Mouse (Mus musculus) myocyte (in vitro differentiated cells): ENCODE measurements at regions not wholly inside any gene's neighbourhood (a gene's known extent, or its start where the extent isn't known, plus 50 kb on each side); places are given as distances from the start of the nearest gene placed in this dataset.

Source experiments
- CEBPB ChIP-seq: IDR thresholded peaks from 2 replicates; pipeline ENCODE4 v1.6.1; 2011; ENCODE audit warnings: mild to moderate bottlenecking, moderate library complexity; ENCODE audit not compliant: poor library complexity, insufficient read depth, severe bottlenecking
- E2F4 ChIP-seq: IDR thresholded peaks from one replicate; pipeline ENCODE4 v1.6.1; 2011; ENCODE audit warnings: mild to moderate bottlenecking, control low read depth, moderate library complexity; ENCODE audit not compliant: insufficient read depth
- POLR2A ChIP-seq: IDR thresholded peaks from one replicate; pipeline ENCODE4 v1.6.1; 2011; ENCODE audit warnings: low read depth, mild to moderate bottlenecking, control low read depth, moderate library complexity; ENCODE audit not compliant: insufficient read length
- SRF ChIP-seq: IDR thresholded peaks from one replicate; pipeline ENCODE4 v1.6.1; 2011; ENCODE audit warnings: low read depth; ENCODE audit not compliant: control insufficient read depth, insufficient read length
- TCF12 ChIP-seq: IDR thresholded peaks from one replicate; pipeline ENCODE4 v1.6.1; 2011; ENCODE audit warnings: mild to moderate bottlenecking, control low read depth; ENCODE audit not compliant: poor library complexity, insufficient read depth, severe bottlenecking
- USF1 ChIP-seq: IDR thresholded peaks from one replicate; pipeline ENCODE4 v1.6.1; 2011; ENCODE audit warnings: low read depth, mild to moderate bottlenecking, control low read depth, moderate library complexity

DNA sequence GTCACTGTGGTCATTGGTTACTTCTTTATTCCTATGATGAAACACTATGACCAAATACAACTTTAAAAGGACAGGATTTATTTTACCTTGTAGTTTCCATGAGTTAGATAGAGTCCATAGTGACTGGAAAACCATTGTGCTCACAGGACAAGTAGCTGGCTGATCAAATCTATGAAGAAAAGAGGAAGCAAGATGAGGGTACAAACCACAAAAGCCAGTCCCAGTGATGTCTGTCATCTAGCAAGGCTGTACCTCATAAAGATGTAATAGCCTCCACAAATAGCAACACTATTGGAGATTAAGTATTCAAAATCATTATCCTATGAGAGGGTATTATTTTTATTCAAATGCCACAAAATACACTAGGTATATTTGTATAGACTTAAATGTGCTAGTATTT lies 391.5 kb upstream of the Negr1 start:
- TF ChIP-seq USF1 (no peak), TCF12 (no peak), CEBPB (no peak), POLR2A (no peak), E2F4 (no peak), SRF (no peak)
